In the genomic region with DNA sequence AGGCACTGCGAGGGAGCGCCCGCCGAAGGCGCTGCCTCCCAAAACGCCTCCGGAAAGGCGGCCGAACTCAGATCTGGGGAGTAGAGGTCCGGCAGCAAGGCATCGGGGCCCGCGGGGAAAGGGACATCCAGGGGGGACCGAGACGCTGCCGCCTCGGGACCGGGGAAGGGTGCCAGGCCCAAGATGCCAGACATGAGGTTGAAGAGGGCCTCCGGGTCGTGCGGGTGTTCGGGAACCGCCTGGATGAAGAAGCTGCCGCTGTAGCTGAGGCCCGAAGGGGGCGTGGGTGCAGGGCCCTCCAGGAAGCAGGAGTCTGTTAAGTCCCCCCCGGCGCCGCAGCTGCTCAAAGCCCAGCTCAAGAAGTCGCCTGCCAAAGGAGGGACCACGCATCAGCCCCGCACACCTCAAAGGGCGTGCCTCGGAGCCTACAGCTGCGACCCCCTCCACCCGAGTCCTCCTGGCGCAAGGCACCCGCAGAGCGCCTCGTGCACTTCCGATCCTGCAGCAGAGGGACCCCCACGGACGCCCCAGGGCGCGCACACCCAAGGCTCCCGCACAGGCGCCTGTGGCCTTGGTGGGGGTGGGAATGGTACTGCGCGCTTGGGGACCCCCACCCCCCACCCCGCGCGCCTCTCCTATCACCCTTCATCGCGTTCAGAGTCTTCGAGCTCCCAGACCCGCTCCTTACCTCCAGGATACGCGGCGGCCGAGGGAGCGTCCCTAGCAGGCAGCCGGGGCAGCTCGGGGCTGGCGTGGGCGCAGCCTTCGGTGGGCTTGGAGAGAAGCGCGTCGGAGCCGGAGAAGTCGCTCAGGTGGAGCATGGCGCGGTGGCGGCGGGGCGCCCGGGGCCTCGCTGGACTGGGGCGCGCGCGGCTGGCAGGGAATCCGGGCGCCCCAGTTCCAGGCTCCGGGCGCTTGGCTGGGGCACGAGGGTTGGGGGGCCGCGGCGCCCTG, we compare ENCODE assay signal across 8 mouse cellular contexts. TPM values are rescaled to one million over a fixed set of nuclear protein-coding genes. Genes with fewer than 3 reads are reported as not detected.
DNase-seq lines count a peak whose midpoint lies in the region; ATAC-seq and TF ChIP-seq lines count a peak whose summit lies in the region.

No protein-coding gene starts in this region.

- peaks cover 93% of the 10 kb centered on the region for H3K27me3 ChIP-seq in hindbrain, embryonic 13.5 days
- peaks cover 63% of the 10 kb centered on the region for H3K27me3 ChIP-seq in liver, postnatal 0 days (ENCODE audit: insufficient read depth, low read length)
- H3K27me3 ChIP-seq in stomach, embryonic 16.5 days (ENCODE audit: control insufficient read depth, insufficient read depth, low read length), result peaks cover 50% of the 10 kb centered on the region

- H3K4me2 ChIP-seq in hindbrain, embryonic 13.5 days, result peak overlapping the region; percentile 85
- peak overlapping the region; percentile 62 for H3K4me2 ChIP-seq in liver, postnatal 0 days (ENCODE audit: low read depth, low read length)
- peak overlapping the region; percentile 83 for H3K4me2 ChIP-seq in stomach, embryonic 16.5 days (ENCODE audit: low read depth, low read length)

- no peak overlapping the region for H3K27ac ChIP-seq in gastrocnemius, adult 2 months
- H3K27ac ChIP-seq in hindbrain, embryonic 13.5 days, result no peak overlapping the region
- no peak overlapping the region for H3K27ac ChIP-seq in liver, postnatal 0 days (ENCODE audit: low read depth)
- no peak overlapping the region for H3K27ac ChIP-seq in stomach, embryonic 16.5 days (ENCODE audit: low read length)

- H3K4me1 ChIP-seq in hindbrain, embryonic 13.5 days (replicated peaks), result peaks cover 30% of the 10 kb centered on the region
- H3K4me1 ChIP-seq in liver, postnatal 0 days (ENCODE audit: insufficient read depth), result peaks cover 7% of the 10 kb centered on the region; the same call in 1 of the 2 replicates
- H3K4me1 ChIP-seq in stomach, embryonic 16.5 days (ENCODE audit: control insufficient read depth, insufficient read depth, low read length), result peaks cover 14% of the 10 kb centered on the region

- under 1% methylated on average over 82 of the region's 90 CpGs for WGBS in hindbrain, embryonic 13.5 days
- WGBS in liver, postnatal 0 days (ENCODE audit: insufficient replicate concordance), result 3% methylated on average over 74 of the region's 90 CpGs
- WGBS in stomach, embryonic 16.5 days, result under 1% methylated on average over 87 of the region's 90 CpGs

- peak; percentile 49 for ATAC-seq in hindbrain, embryonic 13.5 days (ENCODE audit: low FRiP score)
- ATAC-seq in liver, postnatal 0 days, result no peak
- peak; percentile 46; the same call in 1 of the 2 replicates for ATAC-seq in stomach, embryonic 16.5 days (ENCODE audit: insufficient read depth, low FRiP score)
- ATAC-seq in erythroid progenitor cell, adult 5-6 weeks (replicated peaks; ENCODE audit: low FRiP score, poor library complexity, severe bottlenecking), result no peak

- no peaks in the 10 kb centered on the region for H3K9me3 ChIP-seq in hindbrain, embryonic 13.5 days
- no peaks in the 10 kb centered on the region for H3K9me3 ChIP-seq in liver, postnatal 0 days (ENCODE audit: low read length)
- H3K9me3 ChIP-seq in stomach, embryonic 16.5 days (replicated peaks; ENCODE audit: control insufficient read depth, low read length), result no peaks in the 10 kb centered on the region

- peak overlapping the region; percentile 49 for H3K9ac ChIP-seq in hindbrain, embryonic 13.5 days
- no peak overlapping the region for H3K9ac ChIP-seq in liver, postnatal 0 days (replicated peaks)
- H3K9ac ChIP-seq in stomach, embryonic 16.5 days (ENCODE audit: low read length), result no peak overlapping the region

- H3K4me3 ChIP-seq in gastrocnemius, adult 2 months, result peak overlapping the region; percentile 63
- H3K4me3 ChIP-seq in hindbrain, embryonic 13.5 days, result peak overlapping the region; percentile 47
- peak overlapping the region; percentile 43 for H3K4me3 ChIP-seq in liver, postnatal 0 days (ENCODE audit: low read depth, low read length)
- H3K4me3 ChIP-seq in stomach, embryonic 16.5 days (replicated peaks; ENCODE audit: low read length), result peak overlapping the region; percentile 52

- no peaks in the 10 kb centered on the region for H3K36me3 ChIP-seq in hindbrain, embryonic 13.5 days
- H3K36me3 ChIP-seq in liver, postnatal 0 days (replicated peaks; ENCODE audit: insufficient read depth, low read length), result no peaks in the 10 kb centered on the region
- no peaks in the 10 kb centered on the region for H3K36me3 ChIP-seq in stomach, embryonic 16.5 days (ENCODE audit: control insufficient read depth, insufficient read depth, low read length)

- peak; percentile 15 for DNase-seq in gastrocnemius, adult 2 months
- DNase-seq in gastrocnemius, postnatal 14 days, result no peak
- peak; percentile 18 for DNase-seq in thymus, postnatal 4 days
- DNase-seq in thymus, postnatal 25 days, result no peak
- peak; percentile 16 for DNase-seq in liver, postnatal 0 days

- TF ChIP-seq EP300 in liver, postnatal 0 days (IDR thresholded peaks at IDR 0.05; ENCODE audit: low read depth), result no peak

- TF ChIP-seq CTCF in gastrocnemius, adult 2 months (IDR thresholded peaks at IDR 0.05), result no peak
- TF ChIP-seq CTCF in liver, postnatal 0 days (IDR thresholded peaks at IDR 0.05; ENCODE audit: low read depth), result no peak

- intact Hi-C loops in gastrocnemius, adult 2 months (cut with DNase I), result no loop called here
- intact Hi-C loops in gastrocnemius, postnatal 14 days (cut with DNase I; ENCODE audit: low total_unique reads), result no loop called here

RNA-seq across cellular contexts. Expression of gene Egr4, which starts 0.5 kb away (rescaled TPM):
- total RNA-seq in gastrocnemius, adult 2 months (2021), result not detected
- total RNA-seq in gastrocnemius, postnatal 14 days (2021), result not detected
- polyA plus RNA-seq in hindbrain, embryonic 13.5 days (2015; fragmentation: Nextera tagmentation; extraction: Ambion mirVana), result not detected in 2 replicates
- not detected in 2 replicates for polyA plus RNA-seq in liver, postnatal 0 days (2015; fragmentation: Nextera tagmentation; extraction: Ambion mirVana)
- not detected in 2 replicates for polyA plus RNA-seq in stomach, embryonic 16.5 days (2015; fragmentation: Nextera tagmentation; extraction: Ambion mirVana)
- not detected in 2 replicates for total RNA-seq in erythroid progenitor cell, adult 5-6 weeks (2015; ENCODE audit: low replicate concordance)
- total RNA-seq in erythroid progenitor cell, adult 5-6 weeks (2017; ENCODE audit: low replicate concordance), result not detected in 2 replicates

RNA-seq across cellular contexts. Expression of gene Fbxo41, which starts 10.1 kb away (rescaled TPM):
- under 1 TPM in 1 of 2 experiments, not detected in 1; 0.03 TPM for total RNA-seq in gastrocnemius, adult 2 months (2021)
- total RNA-seq in gastrocnemius, postnatal 14 days (2021), result under 1 TPM; 0.02 to 0.04 TPM
- polyA plus RNA-seq in hindbrain, embryonic 13.5 days (2015; fragmentation: Nextera tagmentation; extraction: Ambion mirVana), result 5.3 and 5.5 TPM in 2 replicates
- polyA plus RNA-seq in liver, postnatal 0 days (2015; fragmentation: Nextera tagmentation; extraction: Ambion mirVana), result not detected in 2 replicates
- polyA plus RNA-seq in stomach, embryonic 16.5 days (2015; fragmentation: Nextera tagmentation; extraction: Ambion mirVana), result 0.17 and 0.22 TPM in 2 replicates
- not detected in 2 replicates for total RNA-seq in erythroid progenitor cell, adult 5-6 weeks (2015; ENCODE audit: low replicate concordance)
- not detected in 2 replicates for total RNA-seq in erythroid progenitor cell, adult 5-6 weeks (2017; ENCODE audit: low replicate concordance)

Comparison
In these comparisons a context has a peak if more than half of its experiments do, and no peak if none do; other contexts are left out.
1. DNase-seq: peak in gastrocnemius, adult 2 months (single experiment), thymus, postnatal 4 days (single experiment) and liver, postnatal 0 days (single experiment); none in gastrocnemius, postnatal 14 days (single experiment) and thymus, postnatal 25 days (single experiment).
2. ATAC-seq: peak in hindbrain, embryonic 13.5 days (single experiment) and stomach, embryonic 16.5 days (single experiment); none in liver, postnatal 0 days (single experiment) and erythroid progenitor cell, adult 5-6 weeks (single experiment).
3. Peak in every context shown above with its lines, with median percentiles within 50 percentile points of each other: H3K4me3 ChIP-seq and H3K4me2 ChIP-seq.